Mouse (Mus musculus) CH12.LX (cell line): ENCODE data around the gene Ext2.

Source experiments
- CHD1 ChIP-seq: IDR thresholded peaks from 2 replicates; pipeline ENCODE4 v1.6.1; 2012; ENCODE audit warnings: low read depth, low read length, improper control_type of control experiment, inconsistent platforms
- CTCF ChIP-seq, 2 experiments: IDR thresholded peaks in 1 of 2; conservative IDR thresholded peaks in 1 of 2; 2 replicates each; pipeline ENCODE4 v1.5.1; 2011 to 2012; ENCODE audit warnings: low read depth in 2 of 2, low read length in 2 of 2, improper control_type of control experiment in 1 of 2, inconsistent platforms in 1 of 2, mild to moderate bottlenecking in 1 of 2, moderate library complexity in 1 of 2
- EP300 ChIP-seq: IDR thresholded peaks from 2 replicates; pipeline ENCODE4 v1.6.1; 2011; ENCODE audit warnings: low read length, improper control_type of control experiment
- MAFK ChIP-seq: IDR thresholded peaks from 2 replicates; pipeline ENCODE4 v1.6.1; 2011; ENCODE audit warnings: low read length, improper control_type of control experiment; ENCODE audit not compliant: insufficient replicate concordance
- MXI1 ChIP-seq: IDR thresholded peaks from 2 replicates; pipeline ENCODE4 v1.6.1; 2011; ENCODE audit warnings: mild to moderate bottlenecking, low read depth, low read length, improper control_type of control experiment
- NRF1 ChIP-seq: IDR thresholded peaks from 2 replicates; pipeline ENCODE4 v1.6.1; 2014; ENCODE audit warnings: low read depth, mild to moderate bottlenecking, inconsistent platforms, low read length, improper control_type of control experiment, moderate library complexity
- USF2 ChIP-seq: conservative IDR thresholded peaks from 2 replicates; pipeline ENCODE4 v1.6.1; 2011; ENCODE audit warnings: low read depth, low read length, improper control_type of control experiment
- ZKSCAN1 ChIP-seq: IDR thresholded peaks from 2 replicates; pipeline ENCODE4 v1.6.1; 2012; ENCODE audit warnings: low read depth, inconsistent platforms, low read length, improper control_type of control experiment, borderline replicate concordance

- TF ChIP-seq CTCF (conservative IDR thresholded peaks at IDR 0.05 in 1 of 2, IDR thresholded peaks at IDR 0.05 in 1 of 2; ENCODE audit: low read depth in 2 of 2, low read length in 2 of 2), result no peak
- TF ChIP-seq MAFK, result no peak
- TF ChIP-seq MXI1, result no peak
- no peak for TF ChIP-seq ZKSCAN1
- TF ChIP-seq EP300, result no peak
- TF ChIP-seq NRF1, result no peak
- no peak for TF ChIP-seq CHD1
- TF ChIP-seq USF2, result no peak
These were observed 40.9 kb upstream of the Ext2 start for GRCm38 (mm10) chr2:93863229-93863628.
